Mouse (Mus musculus) kidney, postnatal 0 days (tissue): ENCODE measurements around the gene Utp11. TPM values are rescaled to one million over a fixed set of nuclear protein-coding genes. Genes with fewer than 3 reads are reported as not detected.
A peak's percentile ranks its signal among the peaks of the same experiment; 100 is the strongest.

Experiments
- ATAC-seq: fragments of 200-750 bp; cut with Nextera tagmentation; replicated peaks from 2 replicates; pipeline ENCODE4 v1.8.0; 2017; ENCODE audit warnings: low read depth, moderate number of reproducible peaks, moderate TSS enrichment, moderate library complexity; ENCODE audit not compliant: low FRiP score
- DNase-seq: peaks from one replicate; pipeline ENCODE4 v3.0.0-alpha.2; 2016; ENCODE audit warnings: low spot score
- H3K27ac ChIP-seq: fragments of 300-500 bp; sonication (generic); 2 replicates; pipeline ENCODE4 v1.5.1; 2014; ENCODE audit warnings: mild to moderate bottlenecking
- H3K27me3 ChIP-seq: fragments of 300-500 bp; sonication (generic); 2 replicates; pipeline ENCODE4 v1.6.1; 2014; ENCODE audit warnings: low read length, mixed read lengths; ENCODE audit not compliant: insufficient read depth
- H3K36me3 ChIP-seq: fragments of 300-500 bp; sonication (generic); 2 replicates; pipeline ENCODE4 v1.6.1; 2014; ENCODE audit warnings: low read length, mixed read lengths; ENCODE audit not compliant: insufficient read depth
- H3K4me1 ChIP-seq: fragments of 300-500 bp; sonication (generic); replicated peaks from 2 replicates; pipeline ENCODE4 v1.6.1; 2014; ENCODE audit warnings: antibody characterized with exemption, low read length, mixed read lengths; ENCODE audit not compliant: insufficient read depth
- H3K4me2 ChIP-seq: fragments of 300-500 bp; sonication (generic); 2 replicates; pipeline ENCODE4 v1.6.1; 2014; ENCODE audit warnings: mild to moderate bottlenecking, low read length, moderate library complexity, mixed read lengths
- H3K4me3 ChIP-seq: fragments of 300-500 bp; sonication (generic); replicated peaks from 2 replicates; pipeline ENCODE4 v1.5.1; 2014; ENCODE audit warnings: low read depth, low read length
- H3K9ac ChIP-seq: fragments of 300-500 bp; sonication (generic); 2 replicates; pipeline ENCODE4 v1.6.1; 2014; ENCODE audit warnings: low read depth, low read length
- H3K9me3 ChIP-seq: fragments of 300-500 bp; sonication (generic); replicated peaks from 2 replicates; pipeline ENCODE4 v1.6.1; 2016; ENCODE audit warnings: low read length, inconsistent platforms, mixed read lengths
- CTCF ChIP-seq: IDR thresholded peaks from 2 replicates; pipeline ENCODE4 v1.5.1; 2016; ENCODE audit warnings: antibody characterized with exemption, low read depth, mild to moderate bottlenecking, moderate library complexity
- WGBS: fragments of 180-500 bp; shearing (Covaris S2); extraction: QIAGEN DNeasy Blood & Tissue Kit; methylation state at CpG from one replicate; pipeline ENCODE4 v1.1.7; 2014; 5-methylcytosine and 5-hydroxymethylcytosine counted together
- polyA plus RNA-seq: library from polyadenylated mRNA; unstranded; fragments of >200 nt; fragmentation: Nextera tagmentation; extraction: Ambion mirVana; gene quantifications from 2 replicates; pipeline ENCODE4 v1.2.1, GENCODE M21; 2015

Utp11 gene
- polyA plus RNA-seq, 1 experiment from 2014 or later = 61.8 TPM

- WGBS = 30% methylated on average over 5 of the region's 5 CpGs
- H3K27me3 ChIP-seq = peaks cover 10% of the 10 kb centered on the region
- no peak for ATAC-seq
- no peak overlapping the region for H3K4me2 ChIP-seq
- H3K4me1 ChIP-seq = peaks cover 10% of the 10 kb centered on the region; the same call in 1 of the 2 replicates
- no peak for DNase-seq
- H3K4me3 ChIP-seq = no peak overlapping the region
- H3K9ac ChIP-seq = no peak overlapping the region
- no peak for TF ChIP-seq CTCF
- H3K36me3 ChIP-seq = no peaks in the 10 kb centered on the region
- H3K27ac ChIP-seq = no peak overlapping the region
- H3K9me3 ChIP-seq = no peaks in the 10 kb centered on the region
Measured at GRCm38 (mm10) chr4:124647909-124648308, 45.5 kb downstream of the Utp11 start.

- peak overlapping the region; percentile 37 for H3K4me2 ChIP-seq
- ATAC-seq = no peak
- H3K4me1 ChIP-seq = 0 out of 2 replicates have a peak, but pooled peaks cover 7% of the 10 kb centered on the region
- H3K36me3 ChIP-seq = no peaks in the 10 kb centered on the region
- no peak overlapping the region for H3K9ac ChIP-seq
- DNase-seq = peak; percentile 33
- H3K27me3 ChIP-seq = peaks cover 4% of the 10 kb centered on the region; the same call in 1 of the 2 replicates
- H3K27ac ChIP-seq = no peak overlapping the region
- no peaks in the 10 kb centered on the region for H3K9me3 ChIP-seq
- no peak overlapping the region for H3K4me3 ChIP-seq
- 20% methylated on average over 8 of the region's 8 CpGs for WGBS
- no peak for TF ChIP-seq CTCF
Measured at GRCm38 (mm10) chr4:124646591-124646990, 46.8 kb downstream of the Utp11 start.

GRCm38 (mm10) chr4:124644974-124645433 lies 48.4 kb downstream of the Utp11 start:
- ATAC-seq (no peak; the same call in 1 of the 2 replicates), DNase-seq (no peak)

GRCm38 (mm10) chr4:124643859-124644258 lies 49.5 kb downstream of the Utp11 start:
- Histone ChIP-seq H3K4me1 (0 out of 2 replicates have a peak, but pooled peaks cover 7% of the 10 kb centered on the region), H3K4me2 (no peak overlapping the region), H3K27ac (no peak overlapping the region), H3K9me3 (no peaks in the 10 kb centered on the region), H3K4me3 (no peak overlapping the region), H3K9ac (no peak overlapping the region), H3K27me3 (peaks cover 5% of the 10 kb centered on the region; the same call in 1 of the 2 replicates), H3K36me3 (no peaks in the 10 kb centered on the region)
- DNase-seq (no peak), ATAC-seq (no peak)
- TF ChIP-seq CTCF = no peak
- 86% methylated on average over 9 of the region's 9 CpGs for WGBS

More at GRCm38 (mm10) chr4:124644974-124645433, 48.4 kb downstream of the Utp11 start:
- no peaks in the 10 kb centered on the region for H3K36me3 ChIP-seq
- 0 out of 2 replicates have a peak, but pooled peaks cover 7% of the 10 kb centered on the region for H3K4me1 ChIP-seq
- H3K4me3 ChIP-seq = no peak overlapping the region
- no peak overlapping the region for H3K4me2 ChIP-seq
- H3K27me3 ChIP-seq = peaks cover 5% of the 10 kb centered on the region; the same call in 1 of the 2 replicates
- no peak overlapping the region for H3K27ac ChIP-seq
- no peaks in the 10 kb centered on the region for H3K9me3 ChIP-seq
- WGBS = 30% methylated on average over 3 of the region's 3 CpGs
- H3K9ac ChIP-seq = no peak overlapping the region
- TF ChIP-seq CTCF = peak; percentile 25; the same call in 1 of the 2 replicates

GRCm38 (mm10) chr4:124639715-124640114 lies 53.7 kb downstream of the Utp11 start:
- Histone ChIP-seq H3K4me3 (no peak overlapping the region), H3K4me2 (no peak overlapping the region), H3K9ac (no peak overlapping the region), H3K4me1 (no peaks in the 10 kb centered on the region), H3K27me3 (0 out of 2 replicates have a peak, but pooled peaks cover 5% of the 10 kb centered on the region), H3K36me3 (no peaks in the 10 kb centered on the region), H3K9me3 (no peaks in the 10 kb centered on the region), H3K27ac (no peak overlapping the region)
- no peak for ATAC-seq
- WGBS = 16% methylated on average over 12 of the region's 12 CpGs
- TF ChIP-seq CTCF = no peak
- no peak for DNase-seq

GRCm38 (mm10) chr4:124633281-124633680 lies 60.1 kb downstream of the Utp11 start:
- H3K27me3 ChIP-seq = no peaks in the 10 kb centered on the region
- no peaks in the 10 kb centered on the region for H3K9me3 ChIP-seq
- ATAC-seq = no peak
- 1% methylated on average over 9 of the region's 9 CpGs for WGBS
- no peaks in the 10 kb centered on the region for H3K4me1 ChIP-seq
- H3K9ac ChIP-seq = no peak overlapping the region
- no peak for TF ChIP-seq CTCF
- H3K4me2 ChIP-seq = no peak overlapping the region
- peak; percentile 73 for DNase-seq
- H3K4me3 ChIP-seq = no peak overlapping the region
- H3K36me3 ChIP-seq = no peaks in the 10 kb centered on the region
- H3K27ac ChIP-seq = no peak overlapping the region

- Histone ChIP-seq H3K27me3 (no peaks in the 10 kb centered on the region), H3K4me3 (no peak overlapping the region), H3K27ac (no peak overlapping the region), H3K36me3 (no peaks in the 10 kb centered on the region), H3K9me3 (no peaks in the 10 kb centered on the region), H3K9ac (no peak overlapping the region), H3K4me1 (no peaks in the 10 kb centered on the region), H3K4me2 (no peak overlapping the region)
- DNase-seq (no peak), ATAC-seq (no peak)
- WGBS = 77% methylated on average over 10 of the region's 10 CpGs
- no peak for TF ChIP-seq CTCF
Measured at GRCm38 (mm10) chr4:124632856-124633255, 60.5 kb downstream of the Utp11 start.
